Mouse (Mus musculus) T-helper 2 cell (primary cell): ENCODE data around the gene Ccl19.
"Not testable (repeated sequence)": the region's sequence is repeated elsewhere in the genome, so short reads cannot be mapped to it uniquely, and the experiment has no call there.

Source experiments
- in situ Hi-C: fragments of 300-600 bp; cut with MboI, MseI; formaldehyde crosslinking; loops from one replicate; pipeline ENCODE4 v1.15.1; 2025; ENCODE audit warnings: high pct_unique_total_duplicates

The Ccl19 gene

DNA sequence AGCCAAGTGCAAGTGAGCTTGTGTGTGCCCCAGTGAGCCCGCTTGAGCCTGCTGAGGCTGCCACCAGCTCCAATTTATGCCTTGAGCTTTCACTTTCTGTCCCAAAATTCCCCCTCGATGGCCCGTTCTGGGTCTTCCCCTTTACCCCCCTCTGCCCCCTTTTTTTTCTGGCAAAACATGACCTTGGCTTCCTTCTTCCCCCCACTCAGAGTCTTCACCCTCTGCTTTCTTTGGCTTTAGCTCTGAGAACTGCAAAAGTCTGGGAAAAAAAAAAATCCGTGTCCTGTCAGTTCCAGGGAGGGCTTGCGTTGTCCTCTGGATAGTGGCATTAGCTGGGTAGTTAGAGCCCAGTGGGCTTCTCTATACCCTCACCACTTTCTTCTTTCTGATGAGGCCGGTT, at the start of gene Ccl19:
Gene Ccl19 (minus strand): TSS at position 101 of the 400 bp plus-strand sequence.
- in situ Hi-C loops, result not testable (repeated sequence)

DNA sequence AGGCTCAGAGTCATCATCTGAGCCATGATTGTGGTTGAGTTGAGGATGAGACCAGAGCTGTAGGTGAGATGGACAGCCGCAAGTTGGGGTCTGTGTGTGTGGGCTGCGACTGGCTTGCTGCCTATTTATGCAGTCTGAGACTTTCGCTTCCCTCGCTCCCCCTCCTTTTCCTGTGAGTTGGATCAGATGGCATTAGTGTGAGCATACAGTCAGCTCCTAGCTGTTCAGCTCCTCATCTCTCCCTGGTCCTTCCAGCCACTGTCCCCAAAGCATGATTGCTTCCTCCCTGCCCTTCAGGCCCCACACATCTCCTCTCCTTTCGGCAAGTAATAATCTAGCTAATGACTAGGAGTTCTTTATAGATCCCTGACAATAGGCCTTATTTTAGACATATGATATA, 17.5 kb upstream of the Ccl19 start, which contains the start of gene Ccl21a:
Gene Ccl21a (minus strand): TSS at position 101 of the 400 bp plus-strand sequence.
- in situ Hi-C loops, result not testable (repeated sequence)

DNA sequence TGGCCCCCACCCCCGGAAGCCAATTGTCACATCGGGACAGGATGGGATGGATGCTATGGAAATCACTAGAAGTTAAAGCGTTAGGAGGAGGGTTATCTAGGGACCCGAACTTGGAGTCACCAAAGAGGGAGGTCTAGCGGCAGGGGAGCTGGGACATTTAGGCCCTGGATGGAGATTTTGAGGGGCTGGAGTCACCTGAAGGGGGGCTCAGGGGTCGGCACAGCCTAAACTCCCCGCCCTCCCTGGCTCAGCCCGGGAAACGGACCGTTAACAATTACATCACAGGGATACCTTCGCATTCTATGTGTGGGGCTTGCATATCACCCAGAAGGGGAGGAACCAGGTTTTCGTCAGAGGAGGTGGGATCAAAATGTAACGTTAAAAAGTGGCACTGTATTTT, 21.1 kb downstream of the Ccl19 start, which contains the start of gene 4930578G10Rik:
Gene 4930578G10Rik (plus strand): TSS at position 301 of the 400 bp plus-strand sequence.
- in situ Hi-C loops, result not testable (repeated sequence)
